8 mouse cellular contexts compared by ENCODE assay signal in the genomic region with DNA sequence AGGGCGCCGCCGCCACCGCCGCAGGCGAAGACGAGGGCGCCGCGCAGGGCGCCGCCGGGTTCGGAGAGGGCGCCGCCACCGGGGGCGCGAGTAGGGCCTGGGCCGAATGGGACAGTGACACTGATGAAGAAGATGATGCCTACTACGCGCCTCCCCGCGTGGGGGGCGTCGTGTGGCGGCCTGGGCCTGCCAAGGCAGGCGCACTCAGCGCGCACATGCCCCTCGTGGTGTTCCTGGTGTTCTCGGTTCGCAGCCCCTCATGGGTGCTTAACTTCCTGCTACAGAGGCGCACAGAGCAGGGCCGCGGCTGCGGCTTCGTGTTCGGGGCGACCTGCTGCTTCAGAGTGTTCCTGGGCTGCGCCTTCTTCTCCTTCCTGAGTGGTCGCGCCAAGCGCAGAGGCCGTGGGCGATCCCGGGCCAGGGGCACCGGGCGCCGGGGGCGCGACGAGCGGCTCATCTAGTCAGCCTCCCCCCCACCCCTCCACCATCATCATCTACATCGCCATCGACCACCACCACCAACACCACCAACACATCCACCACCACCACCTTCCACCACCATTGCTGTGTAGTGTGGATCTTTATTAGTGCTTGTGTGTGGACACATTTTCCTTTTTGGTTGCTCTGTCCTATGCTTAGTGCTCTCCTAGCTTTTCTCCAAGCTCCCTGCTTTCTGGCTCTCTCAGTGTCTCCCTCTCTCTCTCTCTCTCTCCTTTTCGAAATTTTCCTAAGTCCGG. TPM values are rescaled to one million over a fixed set of nuclear protein-coding genes. Genes with fewer than 3 reads are reported as not detected.
DNase-seq lines count a peak whose midpoint lies in the region; ATAC-seq and TF ChIP-seq lines count a peak whose summit lies in the region.

No protein-coding gene starts in this region.

- dilution Hi-C loops in CH12.LX (cut with MboI; ENCODE audit: extremely low pct_ligation_motif_present, extremely low pct_unique_long_range_greater_than_20kb, low sequenced_read_pairs), result no loop called here

- TF ChIP-seq CTCF in CH12.LX (conservative IDR thresholded peaks at IDR 0.05 in 1 of 2, IDR thresholded peaks at IDR 0.05 in 1 of 2; ENCODE audit: low read depth in 2 of 2, low read length in 2 of 2), result peak in 1 of 2 experiments; percentile 6; a peak in 1 of 4 replicates
- TF ChIP-seq CTCF in midbrain, postnatal 0 days (IDR thresholded peaks at IDR 0.05), result no peak

- WGBS in limb, embryonic 13.5 days, result 35% methylated on average over 56 of the region's 58 CpGs
- WGBS in midbrain, postnatal 0 days, result 45% methylated on average over 54 of the region's 58 CpGs

- H3K9me3 ChIP-seq in CH12.LX (replicated peaks; ENCODE audit: low read length), result peaks cover 8% of the 10 kb centered on the region
- H3K9me3 ChIP-seq in limb, embryonic 13.5 days, result peaks cover 4% of the 10 kb centered on the region; the same call in 1 of the 2 replicates
- no peaks in the 10 kb centered on the region for H3K9me3 ChIP-seq in midbrain, postnatal 0 days (ENCODE audit: low read length)

- no peak for DNase-seq in cerebellum, postnatal 4 days (ENCODE audit: low spot score in 2 of 2)
- peak; percentile 45 for DNase-seq in CH12.LX (ENCODE audit: extremely low read depth)
- DNase-seq in cerebellum, adult 9-11 months, result peak; percentile 67
- DNase-seq in heart, postnatal 14 days, result peak; percentile 40 to 43
- DNase-seq in midbrain, postnatal 0 days (ENCODE audit: low spot score), result no peak
- DNase-seq in thymus, postnatal 14 days, result peak; percentile 70

- no peaks in the 10 kb centered on the region for H3K27me3 ChIP-seq in CH12.LX (replicated peaks)
- H3K27me3 ChIP-seq in limb, embryonic 13.5 days, result no peaks in the 10 kb centered on the region
- no peaks in the 10 kb centered on the region for H3K27me3 ChIP-seq in midbrain, postnatal 0 days (ENCODE audit: insufficient read depth, low read length)

- TF ChIP-seq RAD21 in CH12.LX (IDR thresholded peaks at IDR 0.05; ENCODE audit: low read depth, low read length), result no peak; the same call in 1 of the 2 replicates

- intact Hi-C loops in heart, postnatal 14 days (cut with DNase I), result loop anchor here (2.0 to 5.0 kb wide), 2 partner anchors 16 to 133 kb away; a partner anchor contains a TSS

- peaks cover 39% of the 10 kb centered on the region for H3K79me2 ChIP-seq in CH12.LX (replicated peaks; ENCODE audit: control insufficient read depth, extremely low read depth, insufficient read depth, poor library complexity, severe bottlenecking)

- H3K36me3 ChIP-seq in CH12.LX (replicated peaks in 1 of 2; ENCODE audit: control insufficient read depth in 1 of 2, insufficient read depth in 1 of 2, low read length in 1 of 2), result peaks cover 3 to 5% of the 10 kb centered on the region in 2 experiments
- H3K36me3 ChIP-seq in limb, embryonic 13.5 days, result peaks cover 17% of the 10 kb centered on the region
- no peaks in the 10 kb centered on the region for H3K36me3 ChIP-seq in midbrain, postnatal 0 days (ENCODE audit: insufficient read depth, low read length)

- H3K9ac ChIP-seq in CH12.LX (ENCODE audit: insufficient read depth, low read depth), result peak overlapping the region; percentile 99; the same call in 1 of the 2 replicates
- peak overlapping the region; percentile 100 for H3K9ac ChIP-seq in limb, embryonic 13.5 days
- peak overlapping the region; percentile 100 for H3K9ac ChIP-seq in midbrain, postnatal 0 days (replicated peaks; ENCODE audit: low read length, poor library complexity, severe bottlenecking)

- no peak; the same call in none of the 2 replicates for TF ChIP-seq POLR2A in CH12.LX (IDR thresholded peaks at IDR 0.05; ENCODE audit: low read depth, low read length)

- in situ Hi-C loops in CH12.LX (cut with MboI; ENCODE audit: low pct_ligation_motif_present, low pct_unique_long_range_greater_than_20kb, low sequenced_read_pairs), result no loop called here

- peak overlapping the region; percentile 74 for H3K27ac ChIP-seq in CH12.LX (ENCODE audit: insufficient read depth, low read depth)
- H3K27ac ChIP-seq in limb, embryonic 13.5 days, result peak overlapping the region; percentile 100
- peak overlapping the region; percentile 98 for H3K27ac ChIP-seq in midbrain, postnatal 0 days (ENCODE audit: low read depth, low read length)

- H3K4me3 ChIP-seq in CH12.LX (replicated peaks in 1 of 3; ENCODE audit: low read depth in 2 of 3, low read length in 2 of 3, poor library complexity in 1 of 3), result peak overlapping the region; percentile 54 to 94 (median 85)
- peak overlapping the region; percentile 97 for H3K4me3 ChIP-seq in limb, embryonic 13.5 days
- peak overlapping the region; percentile 98 for H3K4me3 ChIP-seq in midbrain, postnatal 0 days (ENCODE audit: low read depth, low read length)

- peak; percentile 1; the same call in 1 of the 2 replicates for ATAC-seq in cerebellum, adult (ENCODE audit: insufficient number of reproducible peaks, low FRiP score, low TSS enrichment)
- ATAC-seq in limb, embryonic 13.5 days (ENCODE audit: low FRiP score, low read depth), result peak; percentile 13; the same call in 1 of the 2 replicates
- peak; percentile 4 for ATAC-seq in midbrain, postnatal 0 days (ENCODE audit: low FRiP score)

- H3K4me1 ChIP-seq in CH12.LX (ENCODE audit: control insufficient read depth in 1 of 2, insufficient read depth in 2 of 2), result peaks cover 5 to 27% of the 10 kb centered on the region in 2 experiments
- peaks cover 42% of the 10 kb centered on the region for H3K4me1 ChIP-seq in limb, embryonic 13.5 days
- peaks cover 16% of the 10 kb centered on the region for H3K4me1 ChIP-seq in midbrain, postnatal 0 days (ENCODE audit: insufficient read depth, low read length)

- TF ChIP-seq EP300 in CH12.LX (IDR thresholded peaks at IDR 0.05; ENCODE audit: low read length), result no peak

- H3K4me2 ChIP-seq in CH12.LX (ENCODE audit: insufficient read depth, low read depth, poor library complexity, severe bottlenecking), result peak overlapping the region; percentile 37
- peak overlapping the region; percentile 80 for H3K4me2 ChIP-seq in limb, embryonic 13.5 days (replicated peaks)
- peak overlapping the region; percentile 76 for H3K4me2 ChIP-seq in midbrain, postnatal 0 days (ENCODE audit: low read depth, low read length, poor library complexity, severe bottlenecking)

TF ChIP-seq in CH12.LX, 34 proteins besides CTCF, POLR2A, EP300 and RAD21:
- TF ChIP-seq MYC (IDR thresholded peaks at IDR 0.05; ENCODE audit: low read depth, low read length) (peak; percentile 41; the same call in 1 of the 2 replicates), TCF12 (IDR thresholded peaks at IDR 0.05; ENCODE audit: low read depth, low read length) (no peak), ZKSCAN1 (IDR thresholded peaks at IDR 0.05; ENCODE audit: borderline replicate concordance, low read depth, low read length) (peak; percentile 79), UBTF (IDR thresholded peaks at IDR 0.05; ENCODE audit: low read depth, low read length) (0 out of 2 replicates have a peak, but pooled peaks have one; percentile 31), MAX (IDR thresholded peaks at IDR 0.05; ENCODE audit: low read length) (peak; percentile 24; the same call in 1 of the 2 replicates)

RNA-seq across cellular contexts. Expression of a gene that starts 17.4 kb away (rescaled TPM):
- total RNA-seq in CH12.LX (2012; rRNA removed), result 48.9 and 55.7 TPM in 2 replicates
- not detected in 2 replicates for total RNA-seq in CH12.LX (2014; rRNA removed)
- polyA plus RNA-seq in CH12.LX (2012; ENCODE audit: insufficient read length, low read depth), result 259 and 363 TPM in 2 replicates
- total RNA-seq in heart, postnatal 14 days (2021), result 1 to 10 TPM; 1.7 to 1.8 TPM
- 21.5 and 25.3 TPM in 2 replicates for polyA plus RNA-seq in limb, embryonic 13.5 days (2015; fragmentation: Nextera tagmentation; extraction: Ambion mirVana)
- not detected in 2 replicates for total RNA-seq in midbrain, postnatal 0 days (2014; rRNA removed)
- 9.8 and 10.8 TPM in 2 replicates for polyA plus RNA-seq in midbrain, postnatal 0 days (2015; fragmentation: Nextera tagmentation; extraction: Ambion mirVana)

RNA-seq across cellular contexts. Expression of a gene that starts 45.0 kb away (rescaled TPM):
- total RNA-seq in CH12.LX (2012; rRNA removed), result 393 and 452 TPM in 2 replicates
- total RNA-seq in CH12.LX (2014; rRNA removed), result 365 and 369 TPM in 2 replicates
- polyA plus RNA-seq in CH12.LX (2012; ENCODE audit: insufficient read length, low read depth), result 502 and 537 TPM in 2 replicates
- 1,000 to 10,000 TPM; 1,353 to 1,383 TPM for total RNA-seq in heart, postnatal 14 days (2021)
- 1,943 and 1,947 TPM in 2 replicates for polyA plus RNA-seq in limb, embryonic 13.5 days (2015; fragmentation: Nextera tagmentation; extraction: Ambion mirVana)
- total RNA-seq in midbrain, postnatal 0 days (2014; rRNA removed), result 1,613 and 1,637 TPM in 2 replicates
- polyA plus RNA-seq in midbrain, postnatal 0 days (2015; fragmentation: Nextera tagmentation; extraction: Ambion mirVana), result 1,739 and 1,834 TPM in 2 replicates

Comparison
In these comparisons a context has a peak if more than half of its experiments do, and no peak if none do; other contexts are left out.
1. DNase-seq: peak in CH12.LX (single experiment), cerebellum, adult 9-11 months (single experiment), heart, postnatal 14 days (2 of 2) and thymus, postnatal 14 days (single experiment); none in cerebellum, postnatal 4 days (0 of 2) and midbrain, postnatal 0 days (single experiment).
2. Peak in every context shown above with its lines, with median percentiles within 50 percentile points of each other: ATAC-seq, H3K27ac ChIP-seq, H3K4me2 ChIP-seq, H3K4me3 ChIP-seq and H3K9ac ChIP-seq.